Mouse (Mus musculus) bone marrow, adult 2 months (tissue): ENCODE measurements around the gene 4933427D14Rik. TPM values are rescaled to one million over a fixed set of nuclear protein-coding genes. Genes with fewer than 3 reads are reported as not detected.

Experiments
- H3K27ac ChIP-seq: fragments of 200-500 bp; 2 replicates; pipeline ENCODE4 v1.5.1; 2012; ENCODE audit warnings: low read depth, mild to moderate bottlenecking, control low read depth, inconsistent platforms, low read length; ENCODE audit not compliant: control insufficient read depth, poor library complexity, insufficient read depth
- H3K4me1 ChIP-seq: fragments of 200-500 bp; 2 replicates; pipeline ENCODE4 v1.6.1; 2011; ENCODE audit warnings: low read length; ENCODE audit not compliant: control insufficient read depth, insufficient read depth
- H3K4me3 ChIP-seq: fragments of 200-500 bp; replicated peaks from 2 replicates; pipeline ENCODE3; 2011; ENCODE audit warnings: mild to moderate bottlenecking, low read depth, low read length, control low read depth; ENCODE audit not compliant: control insufficient read depth
- CTCF ChIP-seq: fragments of 200-500 bp; IDR thresholded peaks from 2 replicates; pipeline ENCODE4 v1.5.1; 2011; ENCODE audit warnings: low read length, control low read depth; ENCODE audit not compliant: control insufficient read depth, insufficient read depth
- POLR2A ChIP-seq: fragments of 200-500 bp; IDR thresholded peaks from 2 replicates; pipeline ENCODE4 v1.6.1; 2011; ENCODE audit warnings: low read depth, mild to moderate bottlenecking, control low read depth, low read length, borderline replicate concordance; ENCODE audit not compliant: control insufficient read depth
- WGBS: fragments of 180-500 bp; shearing (Covaris S2); methylation state at CpG from one replicate; pipeline ENCODE4 v1.1.7; 2018; 5-methylcytosine and 5-hydroxymethylcytosine counted together
- polyA plus RNA-seq: library from polyadenylated mRNA; stranded (reverse); fragments of >200 nt; gene quantifications from 2 replicates; pipeline ENCODE4 v1.2.4, GENCODE M21; 2011; ENCODE audit warnings: low replicate concordance; ENCODE audit not compliant: missing spikeins, insufficient read depth, insufficient read length

4933427D14Rik gene
- polyA plus RNA-seq, 1 experiment, result 5.1 TPM

- H3K27ac ChIP-seq, result peak overlapping the region; percentile 71
- peak overlapping the region; percentile 91 for H3K4me3 ChIP-seq
- peaks cover 3% of the 10 kb centered on the region; the same call in 1 of the 2 replicates for H3K4me1 ChIP-seq
- TF ChIP-seq CTCF, result no peak
- peak; percentile 39; the same call in 1 of the 2 replicates for TF ChIP-seq POLR2A
- WGBS, result under 1% methylated on average over 51 of the region's 51 CpGs
These were observed 7.5 kb upstream of the 4933427D14Rik start for GRCm38 (mm10) chr11:72214591-72215409.

DNA sequence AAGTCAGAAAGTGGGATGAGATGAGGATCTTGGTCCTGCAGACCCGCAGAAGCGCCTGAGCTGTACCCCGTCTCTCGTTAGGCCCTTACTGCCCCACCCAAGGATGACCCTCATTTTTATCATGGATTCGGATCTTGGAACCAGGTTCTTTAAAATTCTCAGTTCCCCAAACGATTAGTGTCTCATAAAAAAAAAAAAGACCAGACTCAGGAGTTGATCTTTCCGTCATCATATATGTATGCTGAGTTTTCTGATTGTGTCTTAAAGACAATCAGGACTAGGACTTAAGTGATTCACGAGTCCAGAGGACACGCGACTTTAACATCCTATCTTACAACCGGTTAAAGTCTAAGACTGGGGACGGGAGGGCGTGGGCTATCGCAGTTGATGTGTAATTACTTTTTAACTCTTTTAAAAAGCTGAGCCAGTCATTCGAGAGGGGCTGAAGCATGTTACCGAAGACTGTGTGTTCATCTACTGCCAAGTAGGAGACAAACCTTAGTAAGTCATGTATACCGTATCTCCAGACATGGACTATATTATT, 647 bp upstream of the 4933427D14Rik start:
- H3K27ac ChIP-seq, result peak overlapping the region; percentile 43
- 14% methylated on average over 17 of the region's 17 CpGs for WGBS
- H3K4me3 ChIP-seq, result peak overlapping the region; percentile 99
- H3K4me1 ChIP-seq, result peaks cover 9% of the 10 kb centered on the region
- TF ChIP-seq CTCF (no peak), POLR2A (no peak)

- Histone ChIP-seq H3K4me1 (peaks cover 7% of the 10 kb centered on the region), H3K27ac (peak within 1 kb of the TSS; percentile 43), H3K4me3 (peak within 1 kb of the TSS; percentile 99)
- TF ChIP-seq POLR2A (no peak; the same call in 1 of the 2 replicates), CTCF (no peak)
- WGBS, result 2% methylated on average over 43 of the region's 43 CpGs
These were observed 687 bp downstream of the 4933427D14Rik start, which contains the start of gene Gm43951 for GRCm38 (mm10) chr11:72206341-72207203. Gene Gm43951 (minus strand): TSS chr11:72206840.

DNA sequence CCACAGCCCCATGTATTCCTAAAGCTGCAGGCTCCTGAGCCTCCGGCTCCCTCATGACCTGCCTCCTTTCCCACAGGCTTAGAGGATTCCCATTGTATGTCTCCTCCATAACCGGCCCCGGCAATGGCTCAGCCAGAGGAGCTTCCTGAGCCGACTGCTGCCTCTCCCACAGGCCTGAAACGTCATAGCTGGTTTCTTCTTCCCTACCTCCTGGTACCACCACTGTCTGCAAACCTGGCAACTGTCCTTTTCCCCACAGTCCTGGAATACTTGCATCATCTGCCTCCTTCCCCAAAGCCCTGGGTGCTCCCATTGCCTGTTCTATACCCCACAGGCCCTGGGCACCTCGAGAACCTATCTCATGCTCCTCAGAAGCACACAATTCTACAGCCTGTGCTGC, 2.0 kb downstream of the 4933427D14Rik start:
- WGBS, result 63% methylated on average over 6 of the region's 6 CpGs
- Histone ChIP-seq H3K4me3 (no peak overlapping the region), H3K4me1 (peaks cover 6% of the 10 kb centered on the region), H3K27ac (no peak overlapping the region)
- TF ChIP-seq CTCF (no peak), POLR2A (no peak)

DNA sequence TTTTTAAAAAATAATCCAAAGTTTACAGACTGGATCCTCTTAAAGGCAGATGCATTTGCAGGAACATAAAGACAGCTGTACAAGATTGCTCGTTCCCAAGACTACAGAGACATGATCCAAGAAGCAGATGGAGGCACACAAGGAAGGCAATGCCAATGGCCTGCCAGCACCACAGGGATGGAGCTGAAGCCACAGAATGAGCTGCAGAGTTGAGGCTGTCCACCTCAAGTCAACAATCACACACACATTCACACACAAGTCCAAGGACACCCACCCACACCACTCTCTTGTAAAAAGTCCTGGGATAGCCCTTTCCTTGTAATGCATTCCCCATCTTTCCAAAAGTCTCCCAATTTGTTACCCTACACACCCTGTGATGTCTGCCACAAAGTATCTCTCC, 3.8 kb downstream of the 4933427D14Rik start:
- H3K4me3 ChIP-seq, result no peak overlapping the region
- TF ChIP-seq CTCF, result no peak
- TF ChIP-seq POLR2A, result no peak
- no peak overlapping the region for H3K27ac ChIP-seq
- peaks cover 6% of the 10 kb centered on the region for H3K4me1 ChIP-seq
- WGBS, result 89% methylated on average over 1 of the region's 1 CpGs

- 83% methylated on average over 8 of the region's 8 CpGs for WGBS
- no peak overlapping the region for H3K4me3 ChIP-seq
- H3K4me1 ChIP-seq, result no peaks in the 10 kb centered on the region
- no peak for TF ChIP-seq CTCF
- no peak for TF ChIP-seq POLR2A
- no peak overlapping the region for H3K27ac ChIP-seq
These were observed 10.8 kb downstream of the 4933427D14Rik start for GRCm38 (mm10) chr11:72196506-72196905.

GRCm38 (mm10) chr11:72194259-72194658, 13.0 kb downstream of the 4933427D14Rik start:
- WGBS, result 87% methylated on average over 2 of the region's 2 CpGs
- Histone ChIP-seq H3K4me1 (no peaks in the 10 kb centered on the region), H3K4me3 (no peak overlapping the region), H3K27ac (no peak overlapping the region)
- no peak for TF ChIP-seq CTCF
- no peak for TF ChIP-seq POLR2A

- WGBS, result 93% methylated on average over 1 of the region's 1 CpGs
- TF ChIP-seq CTCF, result no peak
- no peak for TF ChIP-seq POLR2A
- no peak overlapping the region for H3K4me3 ChIP-seq
These were observed 16.4 kb downstream of the 4933427D14Rik start for GRCm38 (mm10) chr11:72190857-72191256.

More at GRCm38 (mm10) chr11:72190857-72191256, 16.4 kb downstream of the 4933427D14Rik start:
- Histone ChIP-seq H3K27ac (no peak overlapping the region), H3K4me1 (no peaks in the 10 kb centered on the region)
